In the genomic region with DNA sequence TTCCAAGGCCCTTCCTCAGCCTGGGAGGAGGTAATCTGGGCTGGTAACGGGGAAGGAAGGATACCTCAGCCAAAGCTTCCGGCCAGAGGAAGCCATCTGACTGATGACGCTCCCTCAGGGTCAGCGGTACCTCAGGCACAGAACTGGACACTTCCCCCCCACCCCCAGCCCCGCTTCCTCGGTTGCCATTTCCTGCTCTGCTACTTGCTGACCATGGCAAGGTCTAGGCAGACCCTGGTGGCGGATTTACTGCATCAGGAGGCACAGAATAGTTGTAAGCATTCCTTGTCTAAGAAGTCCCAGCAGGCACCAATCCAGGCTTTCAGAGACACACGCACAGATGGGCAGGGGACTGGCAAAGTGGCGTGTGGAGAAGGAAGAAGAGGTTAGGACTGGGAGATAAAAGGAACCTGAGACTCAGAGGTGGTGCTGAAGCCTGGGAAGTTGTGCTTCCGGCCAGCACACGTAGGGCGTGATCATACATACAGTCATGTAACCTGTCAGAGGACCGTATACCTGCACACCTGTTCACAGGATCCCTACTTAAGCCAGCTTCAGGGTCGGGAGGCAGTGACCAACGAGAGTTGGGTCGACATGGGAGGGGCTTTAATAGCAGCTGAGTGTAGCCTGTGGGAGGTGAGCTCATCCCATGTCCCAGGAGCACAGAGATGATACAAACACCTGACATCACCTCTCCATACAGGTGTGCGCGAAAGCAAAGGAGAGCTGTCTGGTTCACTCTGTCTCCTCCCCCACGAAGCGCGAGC, we compare ENCODE assay signal across 9 mouse cellular contexts. TPM values are rescaled to one million over a fixed set of nuclear protein-coding genes. Genes with fewer than 3 reads are reported as not detected.
DNase-seq lines count a peak whose midpoint lies in the region; ATAC-seq and TF ChIP-seq lines count a peak whose summit lies in the region.
"Had no signal": no experiment of that assay in that cellular context is flagged by ENCODE, and none has a peak within 500 bp of the region (broad histone marks: within the 10 kb centered on the region; RNA-seq: fewer than 3 reads in every experiment).

No protein-coding gene starts in this region.

- 55% methylated on average over 21 of the region's 21 CpGs for WGBS in heart, adult 2 months
- WGBS in forebrain, postnatal 0 days, result 72% methylated on average over 21 of the region's 21 CpGs

- no peak overlapping the region for H3K9ac ChIP-seq in heart, adult 2 months (ENCODE audit: low read depth, low read length)
- H3K9ac ChIP-seq in forebrain, postnatal 0 days, result peak overlapping the region; percentile 89

- peak overlapping the region; percentile 96 for H3K4me2 ChIP-seq in forebrain, postnatal 0 days (ENCODE audit: low read depth)
- peak overlapping the region; percentile 93 for H3K4me2 ChIP-seq in myocyte (ENCODE audit: low read depth)

- peaks cover 6% of the 10 kb centered on the region for H3K4me1 ChIP-seq in heart, adult 2 months (ENCODE audit: control insufficient read depth, insufficient read depth, low read length)
- peaks cover 12% of the 10 kb centered on the region for H3K4me1 ChIP-seq in forebrain, postnatal 0 days (ENCODE audit: insufficient read depth)

- TF ChIP-seq EP300 in heart, adult 2 months (IDR thresholded peaks at IDR 0.05; ENCODE audit: insufficient read depth, low read depth, low read length), result no peak

- TF ChIP-seq CTCF in heart, adult 2 months (IDR thresholded peaks at IDR 0.05), result no peak
- no peak for TF ChIP-seq CTCF in forebrain, postnatal 0 days (IDR thresholded peaks at IDR 0.05; ENCODE audit: low read depth)

- no peak for ATAC-seq in forebrain, postnatal 0 days

- no peaks in the 10 kb centered on the region for H3K36me3 ChIP-seq in heart, adult 2 months (ENCODE audit: control insufficient read depth, insufficient read depth, low read length)
- peaks cover 55% of the 10 kb centered on the region for H3K36me3 ChIP-seq in forebrain, postnatal 0 days (ENCODE audit: insufficient read depth)
- peaks cover 47% of the 10 kb centered on the region for H3K36me3 ChIP-seq in myocyte (ENCODE audit: control insufficient read depth, insufficient read depth)

- H3K27me3 ChIP-seq in heart, adult 2 months (ENCODE audit: control insufficient read depth, insufficient read depth, low read length), result no peaks in the 10 kb centered on the region
- H3K27me3 ChIP-seq in forebrain, postnatal 0 days (ENCODE audit: insufficient read depth, low read length), result no peaks in the 10 kb centered on the region
- H3K27me3 ChIP-seq in myocyte (ENCODE audit: control insufficient read depth, insufficient read depth, insufficient read length), result no peaks in the 10 kb centered on the region

- peak overlapping the region; percentile 98 for H3K4me3 ChIP-seq in heart, adult 2 months
- H3K4me3 ChIP-seq in forebrain, postnatal 0 days (ENCODE audit: low read depth, low read length), result peak overlapping the region; percentile 67
- peak overlapping the region; percentile 99 for H3K4me3 ChIP-seq in myocyte

- H3K27ac ChIP-seq in heart, adult 2 months, result peak overlapping the region; percentile 99
- no peak overlapping the region for H3K27ac ChIP-seq in forebrain, postnatal 0 days (ENCODE audit: low read depth, low read length)

- no peak overlapping the region for H3ac ChIP-seq in myocyte (ENCODE audit: control insufficient read depth, insufficient read length)

- peaks cover 3% of the 10 kb centered on the region; the same call in 1 of the 2 replicates for H3K79me2 ChIP-seq in heart, adult 2 months (replicated peaks; ENCODE audit: control insufficient read depth, insufficient read depth, low read length)
- H3K79me2 ChIP-seq in myocyte (ENCODE audit: control insufficient read depth, insufficient read depth), result peaks cover 45% of the 10 kb centered on the region

- peak in 1 of 2 experiments; percentile 49 for DNase-seq in heart, adult 2 months
- no peak for DNase-seq in heart, postnatal 10 days
- no peak for DNase-seq in forebrain, postnatal 0 days
- peak; percentile 57 to 83 for DNase-seq in kidney, postnatal 25 days
- DNase-seq in left cerebral cortex, adult 11 months (ENCODE audit: low spot score), result no peak
- DNase-seq in right cerebral cortex, postnatal 4 days, result no peak
- DNase-seq in layer of hippocampus, adult 9-10 months (ENCODE audit: low spot score), result no peak

- intact Hi-C loops in heart, adult 2 months (cut with DNase I), result loop anchor here (2.0 kb wide), 1 partner anchor 34 kb away; no protein-coding TSS in a partner anchor
- intact Hi-C loops in heart, postnatal 10 days (cut with DNase I), result no loop called here

- TF ChIP-seq POLR2A in heart, adult 2 months (IDR thresholded peaks at IDR 0.05; ENCODE audit: insufficient read depth, low read depth, low read length), result 0 out of 2 replicates have a peak, but pooled peaks have one; percentile 15
- TF ChIP-seq POLR2A in myocyte (IDR thresholded peaks at IDR 0.05; ENCODE audit: insufficient read length, low read depth), result peak; percentile 23

- H3K9me3 ChIP-seq in forebrain, postnatal 0 days (ENCODE audit: low read length), result no peaks in the 10 kb centered on the region

TF ChIP-seq in myocyte, 11 proteins besides CTCF, POLR2A, EP300 and RAD21:
- no peak for TF ChIP-seq MYOG (IDR thresholded peaks at IDR 0.05; ENCODE audit: control insufficient read depth in 1 of 3, insufficient read depth in 1 of 3, insufficient read length in 2 of 3, low read depth in 2 of 3)
- TF ChIP-seq CEBPB (IDR thresholded peaks at IDR 0.05; ENCODE audit: insufficient read depth, poor library complexity, severe bottlenecking), result no peak
- TF ChIP-seq SRF (IDR thresholded peaks at IDR 0.05; ENCODE audit: control insufficient read depth, insufficient read length, low read depth), result no peak
- TF ChIP-seq TCF12 (IDR thresholded peaks at IDR 0.05; ENCODE audit: insufficient read depth, poor library complexity, severe bottlenecking), result no peak
- TF ChIP-seq USF1 (IDR thresholded peaks at IDR 0.05; ENCODE audit: low read depth), result no peak
- no peak for TF ChIP-seq TCF3 (IDR thresholded peaks at IDR 0.05; ENCODE audit: insufficient read length, low read depth)
- TF ChIP-seq E2F4 (IDR thresholded peaks at IDR 0.05; ENCODE audit: insufficient read depth), result no peak
- TF ChIP-seq MYOD1 (IDR thresholded peaks at IDR 0.05; ENCODE audit: control insufficient read depth in 1 of 3, insufficient read length in 2 of 3, low read depth in 2 of 3), result no peak
- TF ChIP-seq MAX (IDR thresholded peaks at IDR 0.05; ENCODE audit: low read depth), result no peak
- no peak for TF ChIP-seq REST (IDR thresholded peaks at IDR 0.05; ENCODE audit: insufficient read depth, insufficient read length)
- no peak for TF ChIP-seq POLR2AphosphoS2 (IDR thresholded peaks at IDR 0.05; ENCODE audit: insufficient read length, low read depth)

RNA-seq across cellular contexts. Expression of gene Sema4c, which starts 3.3 kb away (rescaled TPM):
- total RNA-seq in heart, adult 2 months (2021), result 10 to 100 TPM; 10.6 to 11.1 TPM
- polyA plus RNA-seq in heart, adult 2 months (2012; rRNA removed), result 12.7 and 15.2 TPM in 2 replicates
- 10 to 100 TPM; 24.4 to 25.0 TPM for total RNA-seq in heart, postnatal 10 days (2021)
- 32.8 and 39.1 TPM in 2 replicates for total RNA-seq in forebrain, postnatal 0 days (2014; rRNA removed)
- polyA plus RNA-seq in forebrain, postnatal 0 days (2015; fragmentation: Nextera tagmentation; extraction: Ambion mirVana), result 17.3 and 24.1 TPM in 2 replicates
- 30.7 TPM for polyA plus RNA-seq in myocyte (2012; fragmentation: generic; extraction: Trizol)

RNA-seq across cellular contexts. Expression of gene Ankrd39, which starts 7.6 kb away (rescaled TPM):
- 1 to 10 TPM; 6.2 to 6.3 TPM for total RNA-seq in heart, adult 2 months (2021)
- 11.1 TPM in 2 replicates for polyA plus RNA-seq in heart, adult 2 months (2012; rRNA removed)
- total RNA-seq in heart, postnatal 10 days (2021), result 10 to 100 TPM; 12.9 to 14.1 TPM
- total RNA-seq in forebrain, postnatal 0 days (2014; rRNA removed), result 19.3 and 25.5 TPM in 2 replicates
- polyA plus RNA-seq in forebrain, postnatal 0 days (2015; fragmentation: Nextera tagmentation; extraction: Ambion mirVana), result 21.1 and 23.6 TPM in 2 replicates
- polyA plus RNA-seq in myocyte (2012; fragmentation: generic; extraction: Trizol), result 17.9 TPM

RNA-seq across cellular contexts. Expression of gene Gm42417, which starts 15.6 kb away (rescaled TPM):
- 100 to 1,000 TPM; 148 to 172 TPM for total RNA-seq in heart, adult 2 months (2021)
- polyA plus RNA-seq in heart, adult 2 months (2012; rRNA removed), result 0.09 TPM in 1 of 2 replicates, not detected in the other
- 100 to 1,000 TPM in 1 of 2 experiments, 10 to 100 TPM in 1; 90.6 to 123 TPM for total RNA-seq in heart, postnatal 10 days (2021)
- 0.38 TPM in 1 of 2 replicates, not detected in the other for total RNA-seq in forebrain, postnatal 0 days (2014; rRNA removed)
- 0.27 TPM in 1 of 2 replicates, not detected in the other for polyA plus RNA-seq in forebrain, postnatal 0 days (2015; fragmentation: Nextera tagmentation; extraction: Ambion mirVana)
- 0.13 TPM for polyA plus RNA-seq in myocyte (2012; fragmentation: generic; extraction: Trizol)
- total RNA-seq: MEL had no signal

RNA-seq across cellular contexts. Expression of gene Ankrd23, which starts 18.1 kb away (rescaled TPM):
- total RNA-seq in heart, adult 2 months (2021), result 100 to 1,000 TPM; 310 to 338 TPM
- 397 and 412 TPM in 2 replicates for polyA plus RNA-seq in heart, adult 2 months (2012; rRNA removed)
- total RNA-seq in heart, postnatal 10 days (2021), result 100 to 1,000 TPM; 189 to 244 TPM
- 6.3 and 9.8 TPM in 2 replicates for total RNA-seq in forebrain, postnatal 0 days (2014; rRNA removed)
- 4.5 and 5.3 TPM in 2 replicates for polyA plus RNA-seq in forebrain, postnatal 0 days (2015; fragmentation: Nextera tagmentation; extraction: Ambion mirVana)
- 78.6 TPM for polyA plus RNA-seq in myocyte (2012; fragmentation: generic; extraction: Trizol)

RNA-seq across cellular contexts. Expression of gene Cnnm3, which starts 43.1 kb away (rescaled TPM):
- 10 to 100 TPM; 11.1 to 15.1 TPM for total RNA-seq in heart, adult 2 months (2021)
- polyA plus RNA-seq in heart, adult 2 months (2012; rRNA removed), result 14.1 and 15.6 TPM in 2 replicates
- 10 to 100 TPM; 15.3 to 18.3 TPM for total RNA-seq in heart, postnatal 10 days (2021)
- total RNA-seq in forebrain, postnatal 0 days (2014; rRNA removed), result 25.6 and 29.1 TPM in 2 replicates
- 3.7 and 4.8 TPM in 2 replicates for polyA plus RNA-seq in forebrain, postnatal 0 days (2015; fragmentation: Nextera tagmentation; extraction: Ambion mirVana)
- polyA plus RNA-seq in myocyte (2012; fragmentation: generic; extraction: Trizol), result 10.2 TPM

Comparison
In these comparisons a context has a peak if more than half of its experiments do, and no peak if none do; other contexts are left out.
1. DNase-seq: peak in kidney, postnatal 25 days (2 of 2); none in heart, postnatal 10 days (0 of 2), forebrain, postnatal 0 days (single experiment), left cerebral cortex, adult 11 months (single experiment), right cerebral cortex, postnatal 4 days (single experiment) and layer of hippocampus, adult 9-10 months (single experiment).
2. RNA of gene Gm42417, which starts 15.6 kb away (total RNA-seq): 148 to 172 TPM in heart, adult 2 months and 90.6 to 123 TPM in heart, postnatal 10 days; 0.38 TPM in forebrain, postnatal 0 days; every median in the first group is over 10 times any median in the second.
3. Peak in every context shown above with its lines, with median percentiles within 50 percentile points of each other: H3K4me3 ChIP-seq.